Mouse (Mus musculus): ENCODE data around the gene Apba2.

Gene Apba2

DNA sequence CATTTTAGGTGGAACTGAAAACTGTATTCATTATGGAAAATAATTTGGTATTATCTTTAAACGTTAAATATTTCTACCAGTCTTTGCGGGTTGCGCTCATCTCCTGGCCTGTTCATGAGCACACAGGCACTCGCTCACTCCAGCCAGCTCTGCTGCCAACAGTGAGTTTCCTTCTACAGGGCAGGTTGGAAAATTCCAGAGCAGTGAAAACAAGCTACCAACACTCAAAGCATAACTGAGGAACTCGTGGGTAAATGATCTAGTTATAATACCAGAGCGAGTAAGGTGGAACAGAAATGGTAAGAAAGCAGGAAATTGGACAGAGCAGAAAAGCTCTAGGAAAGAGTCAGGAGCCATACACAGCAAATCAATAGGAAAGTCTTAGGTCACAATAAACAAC, 294.0 kb downstream of the Apba2 start:
- no peak for DNase-seq (ENCODE audit: low read depth, low spot score)

Data from CD4-positive helper T cell, adult 2 months (primary cell).